Mouse (Mus musculus): ENCODE data around the gene Chd1l.

GRCm38 (mm10) chr3:97600050-97600832 lies 9.8 kb downstream of the Chd1l start:
- TF ChIP-seq CTCF (IDR thresholded peaks at IDR 0.05; ENCODE audit: low read depth, low read length) (no peak), GATA2 (IDR thresholded peaks at IDR 0.05; ENCODE audit: borderline replicate concordance, low read depth, low read length) (no peak), TAL1 (conservative IDR thresholded peaks at IDR 0.05; ENCODE audit: low read depth, low read length) (no peak)
